Mouse (Mus musculus): ENCODE data around the gene Slc36a3. TPM values are rescaled to one million over a fixed set of nuclear protein-coding genes. Genes with fewer than 3 reads are reported as not detected.

Gene Slc36a3
- not detected for polyA plus RNA-seq (2015; fragmentation: Illumina TruSeq; extraction: RNeasy Lipid Tissue Mini Kit (QIAGEN cat#74804); ENCODE audit: low read depth, low replicate concordance)

GRCm38 (mm10) chr11:55151608-55152007 is at the start of gene Slc36a3:
Gene Slc36a3, minus strand, starts transcription at chr11:55151708.

DNA sequence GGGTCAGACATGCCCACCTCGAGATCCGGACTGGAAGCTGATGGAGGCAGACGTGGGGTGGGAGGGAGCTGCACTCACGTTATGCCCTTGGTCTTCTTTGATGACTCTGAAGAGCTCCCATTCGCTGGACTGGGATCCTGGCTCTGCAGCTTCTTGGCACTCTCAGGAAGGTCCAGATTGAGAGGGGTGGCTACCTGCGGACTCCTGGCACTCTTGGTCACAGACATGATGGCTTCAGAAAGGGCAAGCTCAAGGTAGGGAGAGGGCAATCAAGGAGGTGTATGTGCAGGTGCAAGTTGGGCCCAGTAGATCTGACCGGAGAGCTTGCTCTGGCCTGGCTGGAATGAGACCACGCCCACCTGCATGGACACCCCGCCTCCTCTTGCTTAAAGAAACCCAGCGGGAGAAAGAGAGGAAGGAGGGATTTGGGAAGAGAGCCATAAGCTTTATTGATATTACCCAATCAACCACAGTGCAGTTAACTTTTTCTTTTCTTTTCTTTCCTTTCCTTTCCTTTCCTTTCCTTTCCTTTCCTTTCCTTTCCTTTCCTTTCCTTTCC is 33.3 kb upstream of the Slc36a3 start, which contains the start of gene Slc36a2:
Slc36a2 (minus strand) TSS at position 345 of the 559 bp plus-strand sequence.

GRCm38 (mm10) chr11:55097463-55098188 is 53.9 kb downstream of the Slc36a3 start, which contains the start of gene Gm2a:
Gene Gm2a, plus strand, starts transcription at chr11:55098115.

DNA sequence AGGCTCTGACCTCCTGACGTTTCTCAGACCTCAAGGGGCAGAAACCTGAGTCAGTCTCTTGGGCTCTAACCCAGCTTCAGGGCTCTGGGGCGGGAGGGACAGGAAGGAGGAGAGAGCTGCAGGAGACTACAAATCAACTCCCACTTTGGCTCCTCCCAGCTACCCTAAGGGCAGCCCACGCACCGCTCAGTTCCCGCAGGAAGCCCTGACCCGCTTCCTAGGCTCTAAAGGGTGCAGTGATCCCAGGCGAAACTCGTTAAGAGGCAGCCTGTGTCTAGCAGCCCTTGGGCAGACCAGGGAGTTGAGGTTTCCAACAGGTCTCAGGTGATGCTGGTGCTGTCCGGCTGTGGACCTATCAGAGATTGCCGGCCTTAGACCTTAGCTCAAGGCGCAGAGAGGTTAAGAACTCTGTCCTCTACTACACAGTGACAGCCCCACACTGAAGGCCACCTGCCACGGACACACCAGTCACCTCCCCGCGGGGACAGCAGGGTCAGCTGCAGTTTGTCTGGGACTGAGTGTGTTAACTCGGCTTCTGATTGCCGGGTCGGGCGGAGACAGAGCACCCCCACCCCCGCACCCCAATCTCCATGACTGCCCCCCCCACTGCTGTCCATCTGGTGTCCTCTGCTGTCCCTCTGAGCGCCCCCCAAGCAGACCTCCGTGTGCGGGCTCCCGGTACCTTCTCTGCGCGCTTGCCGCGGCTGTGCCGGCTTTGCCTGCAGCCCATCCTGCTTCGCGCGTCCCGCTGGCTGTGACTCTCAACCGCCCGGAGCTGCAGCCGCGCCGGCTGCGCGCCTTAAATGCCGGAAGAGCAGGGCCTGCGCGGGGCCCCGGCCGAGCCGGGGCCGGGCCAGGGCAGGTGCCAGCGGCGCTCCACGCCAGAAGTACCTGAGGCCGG is 73.9 kb downstream of the Slc36a3 start, which contains the start of gene Ccdc69:
Ccdc69 (minus strand) TSS at position 801 of the 901 bp plus-strand sequence.

Other genes with a start within 250 kb of the Slc36a3 start
- gene Gpx3, start 249.3 kb downstream of the Slc36a3 start, polyA plus RNA-seq (2015; fragmentation: Illumina TruSeq; extraction: RNeasy Lipid Tissue Mini Kit (QIAGEN cat#74804); ENCODE audit: low read depth, low replicate concordance): 14.7 TPM
- gene Tnip1, start 188.8 kb downstream of the Slc36a3 start, polyA plus RNA-seq (2015; fragmentation: Illumina TruSeq; extraction: RNeasy Lipid Tissue Mini Kit (QIAGEN cat#74804); ENCODE audit: low read depth, low replicate concordance): 22.3 TPM
- gene Anxa6, start 118.3 kb downstream of the Slc36a3 start, polyA plus RNA-seq (2015; fragmentation: Illumina TruSeq; extraction: RNeasy Lipid Tissue Mini Kit (QIAGEN cat#74804); ENCODE audit: low read depth, low replicate concordance): 91.8 TPM
- 0.77 TPM for gene Ccdc69, start 73.6 kb downstream of the Slc36a3 start, polyA plus RNA-seq (2015; fragmentation: Illumina TruSeq; extraction: RNeasy Lipid Tissue Mini Kit (QIAGEN cat#74804); ENCODE audit: low read depth, low replicate concordance)
- gene Gm2a, start 53.6 kb downstream of the Slc36a3 start, polyA plus RNA-seq (2015; fragmentation: Illumina TruSeq; extraction: RNeasy Lipid Tissue Mini Kit (QIAGEN cat#74804); ENCODE audit: low read depth, low replicate concordance): 33.9 TPM
- gene Slc36a2, start 33.4 kb upstream of the Slc36a3 start, polyA plus RNA-seq (2015; fragmentation: Illumina TruSeq; extraction: RNeasy Lipid Tissue Mini Kit (QIAGEN cat#74804); ENCODE audit: low read depth, low replicate concordance): not detected
- gene Slc36a1, start 52.6 kb upstream of the Slc36a3 start, polyA plus RNA-seq (2015; fragmentation: Illumina TruSeq; extraction: RNeasy Lipid Tissue Mini Kit (QIAGEN cat#74804); ENCODE audit: low read depth, low replicate concordance): 33.9 TPM
- 0.07 TPM for gene Fat2, start 184.9 kb upstream of the Slc36a3 start, polyA plus RNA-seq (2015; fragmentation: Illumina TruSeq; extraction: RNeasy Lipid Tissue Mini Kit (QIAGEN cat#74804); ENCODE audit: low read depth, low replicate concordance)

Data from brain, adult 10 weeks (tissue).